Mouse (Mus musculus) spleen, adult 18-20 months (tissue): ENCODE measurements at regions not wholly inside any gene's neighbourhood (a gene's known extent, or its start where the extent isn't known, plus 50 kb on each side); places are given as distances from the start of the nearest gene placed in this dataset.

Source experiments
- DNase-seq, 2 experiments: peaks; one replicate each; pipeline ENCODE4 v3.0.0; 2022; ENCODE audit warnings: mixed read lengths in 2 of 2

- DNase-seq = no peak
These were observed 142.0 kb downstream of the Sp3 start for GRCm38 (mm10) chr2:72838085-72838727.

DNA sequence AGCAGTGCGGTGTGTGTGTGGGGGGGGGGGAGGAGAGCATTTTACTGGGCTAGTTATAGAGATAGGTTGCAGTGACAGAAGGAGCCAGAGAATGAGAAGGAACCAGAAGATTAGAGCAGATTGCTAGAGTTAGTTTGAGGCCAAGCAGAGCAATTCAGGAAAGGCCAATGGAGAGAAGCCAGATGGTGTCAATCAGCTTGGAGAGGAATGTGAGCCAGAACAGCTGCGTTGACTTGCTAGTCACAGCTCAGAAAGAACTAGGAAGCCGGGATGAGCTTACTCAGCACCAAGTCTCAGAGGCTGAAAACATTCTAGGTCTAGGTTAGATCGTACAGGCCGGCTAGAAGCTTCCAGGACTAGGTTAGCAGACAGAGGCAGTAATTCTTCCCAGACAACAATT, 140.6 kb downstream of the Sp3 start:
- DNase-seq = no peak

GRCm38 (mm10) chr2:72841367-72841766, 138.9 kb downstream of the Sp3 start:
- no peak for DNase-seq

- no peak for DNase-seq
These were observed 136.6 kb downstream of the Sp3 start for GRCm38 (mm10) chr2:72843610-72844009.

- no peak for DNase-seq
These were observed 130.6 kb downstream of the Sp3 start for GRCm38 (mm10) chr2:72849441-72850192.

DNA sequence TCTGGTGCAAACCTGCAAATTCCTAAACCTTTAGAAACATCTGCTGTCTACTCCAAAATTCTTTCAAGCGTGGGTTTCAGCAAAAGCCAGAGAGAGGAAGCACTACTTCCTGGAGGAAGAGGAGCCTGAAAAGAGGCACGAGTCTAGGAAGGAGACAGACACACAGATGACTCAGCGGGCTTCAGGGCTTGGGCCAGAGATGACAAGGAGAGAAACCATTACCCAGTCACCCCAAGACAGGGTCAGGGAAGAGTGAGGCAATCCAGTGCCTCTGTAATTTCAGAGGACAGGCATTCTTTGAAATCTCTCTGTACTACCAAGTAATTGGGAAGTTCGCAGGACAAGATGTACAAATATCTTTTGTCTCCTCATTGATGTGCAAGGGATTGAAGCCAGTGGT, 127.7 kb downstream of the Sp3 start:
- DNase-seq = no peak

DNA sequence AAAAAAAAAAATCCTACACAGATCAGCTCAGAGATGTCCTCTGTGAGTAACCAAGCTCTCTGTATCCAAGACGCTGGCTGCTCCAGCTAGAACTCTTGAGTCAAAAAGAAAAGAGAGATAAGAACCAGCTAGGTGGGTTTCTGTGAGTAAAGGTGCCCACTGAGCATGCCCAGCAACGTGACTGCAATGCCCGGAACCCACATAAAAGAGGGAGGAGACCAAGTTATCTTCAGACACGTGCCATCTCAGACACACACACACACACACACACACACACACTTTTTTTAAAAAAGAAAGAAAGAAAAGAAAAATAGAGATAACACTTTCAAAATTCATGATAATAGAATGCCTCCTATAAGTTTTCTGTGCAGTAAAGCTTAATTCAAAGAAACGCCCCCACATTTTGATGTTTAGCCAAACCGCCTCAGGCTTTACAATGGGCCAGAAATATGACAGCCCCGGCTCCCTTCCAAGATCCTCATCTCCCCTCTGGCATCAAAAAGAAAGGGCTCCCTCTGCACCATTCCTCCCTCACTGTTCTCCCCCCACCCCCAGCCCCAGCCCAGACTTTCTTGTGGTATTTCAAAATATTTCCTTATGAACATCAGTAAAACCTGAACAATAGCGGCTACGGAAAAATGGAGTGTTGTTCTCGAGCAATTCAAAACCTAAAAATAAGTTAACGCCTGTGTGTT, 124.8 kb downstream of the Sp3 start:
- no peak for DNase-seq

DNA sequence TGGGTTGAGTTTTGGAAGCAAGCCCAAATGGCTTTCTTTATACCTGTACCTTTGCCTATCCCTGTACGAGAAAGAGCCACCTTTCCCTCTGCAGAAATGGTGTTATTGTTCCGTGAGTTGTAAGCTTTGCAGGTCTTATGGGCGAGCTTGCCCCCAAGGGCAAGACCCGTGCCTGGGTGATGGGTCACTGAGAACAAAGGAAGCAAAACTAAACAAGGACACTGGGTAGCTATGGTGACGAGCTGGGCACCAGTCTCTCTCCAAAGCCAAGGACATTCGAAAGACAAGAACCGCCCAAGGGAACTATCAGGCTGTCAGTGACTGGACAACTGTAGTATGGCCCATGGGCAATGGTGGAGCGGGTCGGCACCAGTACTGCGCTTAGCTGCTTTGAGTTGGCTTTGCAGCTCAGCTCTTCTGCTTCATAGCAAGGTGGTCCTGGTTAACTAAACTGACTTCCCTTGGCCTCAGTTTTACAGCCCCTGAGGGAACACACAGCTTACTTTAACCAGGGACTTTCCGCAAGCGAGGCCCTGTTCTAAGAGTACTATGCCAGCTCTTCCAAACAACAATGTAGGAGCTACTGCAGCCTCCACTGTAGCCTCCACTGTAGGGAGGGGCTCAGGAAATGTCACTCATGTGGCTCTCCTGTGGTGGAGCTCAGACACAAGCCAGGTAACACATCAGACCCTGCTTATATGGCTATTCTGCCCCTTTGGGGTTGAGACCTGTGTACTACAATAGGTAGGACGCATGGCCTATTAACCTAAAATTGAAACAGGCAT, 124.1 kb downstream of the Sp3 start:
- no peak for DNase-seq

DNA sequence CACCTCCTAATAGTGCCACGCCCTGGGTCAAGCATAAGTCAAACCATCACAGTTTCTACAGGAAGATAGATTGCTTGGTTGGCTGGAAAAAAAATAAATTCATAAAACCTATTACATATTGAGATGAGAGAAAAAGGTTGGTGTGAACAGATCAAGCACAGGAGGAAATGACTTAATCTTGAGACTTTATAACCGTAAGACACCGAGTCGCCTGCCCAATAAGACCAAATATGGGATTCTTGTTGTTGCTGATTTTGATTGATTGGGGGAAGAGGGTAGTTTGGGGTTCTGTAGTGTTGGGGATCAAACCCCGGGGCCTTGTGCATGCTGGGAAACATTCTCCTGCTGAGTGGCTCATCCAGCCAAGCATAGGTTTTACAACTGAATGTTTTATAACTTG, 122.9 kb downstream of the Sp3 start:
- DNase-seq = no peak

DNA sequence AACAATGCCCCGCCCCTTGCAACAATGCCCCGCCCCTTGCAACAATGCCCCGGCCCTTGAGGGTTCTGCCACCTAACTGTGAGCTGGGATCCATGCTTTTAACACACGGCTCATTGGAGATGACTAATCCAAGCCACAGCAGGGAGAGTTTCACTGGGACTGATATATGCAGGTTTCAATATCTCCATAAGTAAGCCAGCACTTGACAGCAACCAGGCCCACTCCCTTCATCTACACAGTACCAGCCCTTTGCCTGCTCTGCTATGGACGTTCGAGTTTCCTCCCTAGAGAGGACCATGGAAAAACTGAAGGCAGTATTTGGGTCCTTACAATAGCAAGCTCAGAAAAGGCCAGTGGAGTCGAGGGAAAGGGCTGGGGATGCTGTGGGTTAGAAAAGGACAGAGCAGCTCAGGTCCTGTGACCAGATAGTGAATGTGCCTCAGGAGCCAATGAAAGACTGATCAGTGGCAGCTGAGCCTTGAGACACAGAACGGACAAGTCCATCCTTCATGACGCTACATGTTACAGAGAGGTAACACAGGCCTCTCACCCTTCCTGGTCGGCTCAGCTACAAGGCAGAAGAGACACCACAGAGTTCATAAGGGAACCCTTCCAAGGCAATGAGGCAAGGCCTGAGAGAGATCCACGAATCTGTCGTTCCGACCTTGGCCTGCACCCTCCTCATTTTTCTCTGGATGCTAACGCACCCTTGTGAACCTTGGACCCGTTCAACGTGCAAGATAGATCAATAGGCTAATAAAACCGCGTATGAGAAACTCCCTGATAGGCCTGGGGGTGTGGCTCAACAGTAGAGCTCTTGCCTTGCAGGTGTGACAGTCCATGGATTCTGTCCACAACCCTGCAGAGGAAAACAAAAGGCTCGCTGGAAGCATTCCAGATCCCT, 114.5 kb downstream of the Sp3 start:
- no peak for DNase-seq

- no peak for DNase-seq
These were observed 113.9 kb downstream of the Sp3 start for GRCm38 (mm10) chr2:72866366-72866688.

GRCm38 (mm10) chr2:72868173-72868572, 112.1 kb downstream of the Sp3 start:
- no peak for DNase-seq

DNA sequence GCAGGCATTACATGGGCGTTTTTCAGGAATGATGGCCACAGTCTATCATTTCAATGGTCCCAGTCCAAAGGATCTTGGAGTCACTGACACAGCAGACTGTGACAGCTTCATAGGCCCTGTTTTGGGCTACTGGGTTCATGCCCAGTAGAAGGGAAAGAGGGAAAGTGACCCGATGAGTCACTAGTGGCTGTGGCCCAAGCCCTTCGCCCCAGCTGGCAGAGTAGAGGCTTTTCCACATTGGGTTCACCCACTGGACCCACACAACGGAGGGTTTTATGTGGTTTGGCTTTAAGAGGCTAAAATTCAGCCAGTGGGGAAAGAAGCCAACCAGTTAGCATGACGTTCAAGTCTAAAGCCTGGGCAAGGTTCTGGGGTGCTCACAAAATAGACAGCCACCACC, 108.4 kb downstream of the Sp3 start:
- DNase-seq = no peak

GRCm38 (mm10) chr2:72873948-72874347, 106.3 kb downstream of the Sp3 start:
- DNase-seq = no peak

DNA sequence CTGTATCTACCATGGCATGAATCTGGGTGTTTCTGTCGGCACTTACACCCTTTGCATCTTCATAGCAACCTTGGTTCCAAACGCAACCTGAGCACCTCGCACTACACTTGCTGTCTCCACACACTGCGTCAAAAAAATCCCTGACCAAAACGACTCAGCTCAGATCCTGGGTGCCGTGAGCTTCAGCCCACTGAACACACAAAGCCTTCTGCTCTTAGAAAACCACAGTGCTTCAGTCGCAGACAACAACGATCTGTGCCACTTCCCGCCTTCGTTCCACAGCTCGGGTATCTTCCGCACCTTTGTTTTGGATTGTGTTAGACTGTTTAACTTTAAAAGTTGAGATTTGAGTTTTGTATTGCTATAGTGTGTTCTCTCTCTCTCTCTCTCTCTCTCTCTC, 105.7 kb downstream of the Sp3 start:
- no peak for DNase-seq

- DNase-seq = no peak
These were observed 104.6 kb downstream of the Sp3 start for GRCm38 (mm10) chr2:72875677-72876076.

DNA sequence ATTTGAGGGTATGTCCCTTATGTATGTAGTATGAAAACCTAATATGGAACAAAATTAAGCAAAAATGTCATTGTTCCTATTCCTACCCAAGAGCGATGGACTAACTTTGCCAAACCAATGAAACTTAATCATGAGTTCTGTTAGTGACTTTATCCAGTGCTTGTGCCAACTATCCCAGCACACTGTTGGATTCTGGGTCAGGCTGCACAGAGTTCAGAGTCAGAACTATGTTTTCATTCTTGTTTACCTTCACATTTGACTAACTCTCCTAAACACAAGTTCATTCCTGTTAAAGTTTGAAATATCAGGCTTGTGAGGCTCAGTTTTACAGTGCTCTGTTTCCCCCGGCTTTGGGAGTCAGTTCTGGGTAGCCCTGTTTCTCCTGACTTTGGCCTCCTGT, 100.2 kb downstream of the Sp3 start:
- DNase-seq = no peak

DNA sequence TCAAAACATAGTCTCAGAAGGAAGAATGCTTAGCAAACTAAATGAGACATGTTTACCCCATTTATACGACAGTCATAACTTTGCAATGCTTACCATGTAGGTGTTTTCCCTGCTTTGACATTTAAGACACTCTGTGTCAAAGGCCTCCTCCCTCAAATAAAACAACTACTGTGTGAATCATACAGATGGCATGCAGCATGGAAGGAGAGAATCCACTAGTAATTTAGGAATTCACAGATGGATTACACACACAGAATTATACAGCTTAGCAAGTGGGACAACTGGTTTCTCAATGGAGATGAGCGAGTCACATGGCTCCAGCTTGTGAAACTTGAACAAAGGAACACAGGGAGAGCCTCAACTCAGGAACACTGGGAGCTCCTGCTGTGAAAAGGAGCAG, 98.7 kb downstream of the Sp3 start:
- no peak for DNase-seq

GRCm38 (mm10) chr2:72886250-72886649, 94.0 kb downstream of the Sp3 start:
- no peak for DNase-seq
